Mouse (Mus musculus) megakaryocyte, adult 5-6 weeks (primary cell): ENCODE results near the gene Olfr1436. TPM values are rescaled to one million over a fixed set of nuclear protein-coding genes. Genes with fewer than 3 reads are reported as not detected.
"Not testable (repeated sequence)": the region's sequence is repeated elsewhere in the genome, so short reads cannot be mapped to it uniquely, and the experiment has no call there.

ENCODE experiments used
- ATAC-seq: 2 replicates; pipeline ENCODE4 v1.8.0; 2016; ENCODE audit warnings: mild to moderate bottlenecking, inconsistent platforms; ENCODE audit not compliant: poor library complexity, severe bottlenecking
- total RNA-seq, 2 experiments: library from RNA; stranded (forward) in 1 of 2; stranded (reverse) in 1 of 2; fragments of 153-499, 151-499 nt in 1 of 2; fragments of 221-1000, 200-1000 nt in 1 of 2; gene quantifications; 2 replicates each; pipeline versions ENCODE4 v1.2.3 to v1.2.4; 2015 to 2017

The Olfr1436 gene
- total RNA-seq (2015) = not detected in 2 replicates
- total RNA-seq (2017) = not detected in 2 replicates

- not testable (repeated sequence) for ATAC-seq
Observed at GRCm38 (mm10) chr19:12299030-12299429, at the start of gene Olfr1436. Gene Olfr1436, minus strand, starts transcription at chr19:12299130.

- no peak for ATAC-seq
Observed at GRCm38 (mm10) chr19:12335810-12336209, 36.9 kb upstream of the Olfr1436 start, which contains the start of gene Olfr1438-ps1. Gene Olfr1438-ps1, minus strand, starts transcription at chr19:12335910.

GRCm38 (mm10) chr19:12325001-12325400 lies 26.1 kb upstream of the Olfr1436 start, which contains the start of gene Olfr1437:
Gene Olfr1437, minus strand, starts transcription at chr19:12325101.
- no peak for ATAC-seq

- no peak for ATAC-seq
Observed at GRCm38 (mm10) chr19:12292979-12293378, 6.0 kb downstream of the Olfr1436 start.

DNA sequence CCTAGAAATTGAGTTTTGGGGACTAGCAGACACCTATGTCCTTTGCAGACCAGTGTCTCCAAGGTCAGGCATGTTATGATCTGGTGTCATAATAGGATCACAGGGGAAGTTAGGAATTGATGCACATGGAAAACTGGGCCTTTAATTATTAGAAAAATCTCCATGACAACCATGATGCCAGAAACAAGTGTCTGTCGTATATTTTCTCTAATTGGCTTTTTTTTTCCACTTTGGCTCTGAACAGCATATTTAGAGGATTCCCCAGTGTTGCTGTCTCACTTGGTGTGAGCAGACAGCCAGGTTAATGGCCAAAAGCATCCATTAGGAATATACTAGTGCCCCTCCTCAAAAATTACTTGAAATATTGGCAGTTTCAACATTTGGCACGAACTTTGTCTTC lies 19.4 kb downstream of the Olfr1436 start, which contains the start of gene Olfr1434:
Gene Olfr1434 (plus strand): TSS at position 301 of the 400 bp plus-strand sequence.
- ATAC-seq = no peak

DNA sequence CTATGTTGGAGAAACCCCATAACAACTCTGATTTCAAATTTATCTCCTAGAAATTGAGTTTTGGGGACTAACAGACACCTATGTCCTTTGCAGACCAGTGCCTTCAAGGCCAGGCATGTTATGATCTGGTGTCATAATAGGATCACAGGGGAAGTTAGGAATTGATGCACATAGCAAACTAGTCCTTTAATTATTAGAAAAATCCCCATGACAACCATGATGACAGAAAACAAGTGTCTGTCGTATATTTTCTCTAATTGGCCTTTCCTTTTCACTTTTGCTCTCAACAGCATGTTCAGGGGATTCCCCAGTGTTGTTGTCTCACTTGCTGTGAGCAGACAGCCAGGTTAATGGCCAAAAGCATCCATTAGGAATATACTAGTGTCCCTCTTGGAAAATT lies 38.2 kb downstream of the Olfr1436 start, which contains the start of gene Olfr235:
Gene Olfr235 (plus strand): TSS at position 301 of the 400 bp plus-strand sequence.
- no peak for ATAC-seq

Other genes with a start within 250 kb of the Olfr1436 start
- gene Olfr1424, start 236.4 kb downstream of the Olfr1436 start, total RNA-seq (2015) = not detected in 2 replicates
- not detected in 2 replicates for gene Olfr1424, start 236.4 kb downstream of the Olfr1436 start, total RNA-seq (2017)
- gene Olfr1425, start 221.4 kb downstream of the Olfr1436 start, total RNA-seq (2015) = not detected in 2 replicates
- not detected in 2 replicates for gene Olfr1425, start 221.4 kb downstream of the Olfr1436 start, total RNA-seq (2017)
- gene Olfr1426, start 207.1 kb downstream of the Olfr1436 start, total RNA-seq (2015) = not detected in 2 replicates
- not detected in 2 replicates for gene Olfr1426, start 207.1 kb downstream of the Olfr1436 start, total RNA-seq (2017)
- not detected in 2 replicates for gene Olfr1427, start 195.8 kb downstream of the Olfr1436 start, total RNA-seq (2015)
- gene Olfr1427, start 195.8 kb downstream of the Olfr1436 start, total RNA-seq (2017) = not detected in 2 replicates
- gene Olfr1428, start 183.2 kb downstream of the Olfr1436 start, total RNA-seq (2015) = not detected in 2 replicates
- not detected in 2 replicates for gene Olfr1428, start 183.2 kb downstream of the Olfr1436 start, total RNA-seq (2017)
- gene Olfr76, start 175.9 kb downstream of the Olfr1436 start, total RNA-seq (2015) = not detected in 2 replicates
- gene Olfr76, start 175.9 kb downstream of the Olfr1436 start, total RNA-seq (2017) = not detected in 2 replicates
- gene Olfr1555-ps1, start 129.0 kb downstream of the Olfr1436 start, total RNA-seq (2015) = not detected in 2 replicates
- not detected in 2 replicates for gene Olfr1555-ps1, start 129.0 kb downstream of the Olfr1436 start, total RNA-seq (2017)
- gene Olfr1431, start 98.5 kb downstream of the Olfr1436 start, total RNA-seq (2015) = not detected in 2 replicates
- not detected in 2 replicates for gene Olfr1431, start 98.5 kb downstream of the Olfr1436 start, total RNA-seq (2017)
- gene Olfr1432, start 66.5 kb downstream of the Olfr1436 start, total RNA-seq (2015) = not detected in 2 replicates
- not detected in 2 replicates for gene Olfr1432, start 66.5 kb downstream of the Olfr1436 start, total RNA-seq (2017)
- not detected in 2 replicates for gene Olfr262, start 57.5 kb downstream of the Olfr1436 start, total RNA-seq (2015)
- gene Olfr262, start 57.5 kb downstream of the Olfr1436 start, total RNA-seq (2017) = not detected in 2 replicates
- not detected in 2 replicates for gene Olfr235, start 38.1 kb downstream of the Olfr1436 start, total RNA-seq (2015)
- not detected in 2 replicates for gene Olfr235, start 38.1 kb downstream of the Olfr1436 start, total RNA-seq (2017)
- not detected in 2 replicates for gene Olfr1434, start 19.3 kb downstream of the Olfr1436 start, total RNA-seq (2015)
- not detected in 2 replicates for gene Olfr1434, start 19.3 kb downstream of the Olfr1436 start, total RNA-seq (2017)
- not detected in 2 replicates for gene Olfr1437, start 26.0 kb upstream of the Olfr1436 start, total RNA-seq (2015)
- not detected in 2 replicates for gene Olfr1437, start 26.0 kb upstream of the Olfr1436 start, total RNA-seq (2017)
- not detected in 2 replicates for gene Olfr1438-ps1, start 36.8 kb upstream of the Olfr1436 start, total RNA-seq (2015)
- gene Olfr1438-ps1, start 36.8 kb upstream of the Olfr1436 start, total RNA-seq (2017) = not detected in 2 replicates
- gene Olfr1440, start 88.1 kb upstream of the Olfr1436 start, total RNA-seq (2015) = not detected in 2 replicates
- not detected in 2 replicates for gene Olfr1440, start 88.1 kb upstream of the Olfr1436 start, total RNA-seq (2017)
- not detected in 2 replicates for gene Olfr1441, start 118.3 kb upstream of the Olfr1436 start, total RNA-seq (2015)
- gene Olfr1441, start 118.3 kb upstream of the Olfr1436 start, total RNA-seq (2017) = not detected in 2 replicates
- not detected in 2 replicates for gene Pfpl, start 128.8 kb upstream of the Olfr1436 start, total RNA-seq (2015)
- gene Pfpl, start 128.8 kb upstream of the Olfr1436 start, total RNA-seq (2017) = not detected in 2 replicates
- gene Mpeg1, start 161.6 kb upstream of the Olfr1436 start, total RNA-seq (2015) = 1,084 and 1,137 TPM in 2 replicates
- gene Mpeg1, start 161.6 kb upstream of the Olfr1436 start, total RNA-seq (2017) = 543 and 663 TPM in 2 replicates
- gene Dtx4, start 202.3 kb upstream of the Olfr1436 start, total RNA-seq (2015) = 7.3 and 9.9 TPM in 2 replicates
- gene Dtx4, start 202.3 kb upstream of the Olfr1436 start, total RNA-seq (2017) = 8.3 and 9.0 TPM in 2 replicates
- 308 and 344 TPM in 2 replicates for gene Fam111a, start 246.6 kb upstream of the Olfr1436 start, total RNA-seq (2015)
- 409 TPM in 2 replicates for gene Fam111a, start 246.6 kb upstream of the Olfr1436 start, total RNA-seq (2017)